Mouse (Mus musculus): ENCODE measurements around the gene Ube2d2b. TPM values are rescaled to one million over a fixed set of nuclear protein-coding genes. Genes with fewer than 3 reads are reported as not detected.

The Ube2d2b gene
- total RNA-seq (2015; ENCODE audit: low replicate concordance) (not detected in 2 replicates), total RNA-seq (2017; ENCODE audit: low replicate concordance) (1.0 TPM in 1 of 2 replicates, not detected in the other)

GRCm38 (mm10) chr5:107829998-107830560 lies at the start of gene Ube2d2b:
Ube2d2b (plus strand) TSS chr5:107830099.
- no peak for ATAC-seq (replicated peaks; ENCODE audit: low FRiP score, poor library complexity, severe bottlenecking)

DNA sequence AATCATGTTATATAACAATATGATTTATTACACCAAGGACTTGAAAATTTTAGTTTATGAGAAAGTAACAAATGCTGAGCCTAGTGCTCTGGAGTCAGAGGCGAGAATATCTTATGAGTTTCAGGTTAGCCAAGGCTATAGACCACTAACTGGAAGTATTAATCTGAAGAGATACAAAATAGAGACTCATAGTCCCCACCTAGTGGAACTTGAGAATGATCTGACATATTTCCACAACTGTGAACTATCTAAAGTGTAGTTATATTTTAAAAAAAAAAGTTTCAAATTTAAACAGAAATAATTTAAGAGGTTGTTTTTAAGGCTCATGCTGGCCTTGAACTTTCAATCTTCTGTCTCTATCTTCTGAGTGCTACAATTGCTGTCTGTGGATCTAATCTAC lies 47.5 kb upstream of the Ube2d2b start:
- ATAC-seq (replicated peaks; ENCODE audit: low FRiP score, poor library complexity, severe bottlenecking): no peak

- ATAC-seq (replicated peaks; ENCODE audit: low FRiP score, poor library complexity, severe bottlenecking): no peak
These were observed 42.0 kb upstream of the Ube2d2b start for GRCm38 (mm10) chr5:107787682-107788443.

DNA sequence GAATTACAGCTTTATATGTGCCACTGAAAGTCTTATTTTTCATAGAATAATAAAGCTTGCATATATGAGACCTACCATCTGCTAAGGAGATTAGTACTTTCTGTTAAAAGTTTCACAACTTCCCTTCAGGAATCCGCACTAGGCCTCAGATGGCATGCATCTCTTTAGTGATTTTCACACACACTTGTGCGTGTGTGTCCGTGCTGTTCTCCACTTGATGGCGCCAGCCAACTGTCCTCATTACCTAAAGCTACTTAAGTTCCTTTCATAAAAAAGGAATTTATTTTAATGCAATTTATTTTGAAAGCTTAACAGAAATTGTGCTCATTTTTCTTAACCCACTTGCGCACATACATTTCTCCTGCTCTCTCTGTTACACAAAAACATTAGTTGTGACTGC lies 40.4 kb upstream of the Ube2d2b start:
- ATAC-seq (replicated peaks; ENCODE audit: low FRiP score, poor library complexity, severe bottlenecking): no peak

DNA sequence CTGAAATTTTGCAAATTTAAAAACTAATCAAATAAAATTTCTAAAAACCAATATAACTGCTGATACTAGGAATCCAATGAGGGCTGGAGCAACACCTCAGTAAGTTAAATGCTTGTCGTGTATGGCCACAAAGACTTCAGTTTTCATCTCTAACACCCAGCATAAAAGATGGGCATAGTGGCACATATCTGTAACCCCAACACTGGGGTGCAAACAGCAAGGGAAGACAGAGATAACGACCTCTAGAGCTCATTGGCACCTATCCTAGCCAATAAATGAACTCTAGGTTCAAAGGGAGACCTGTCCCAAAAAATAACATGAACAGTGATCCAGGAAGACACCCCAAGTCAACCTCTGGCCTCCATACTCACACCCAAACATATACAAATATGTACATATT lies 37.9 kb upstream of the Ube2d2b start:
- peak; percentile 70 for ATAC-seq (replicated peaks; ENCODE audit: low FRiP score, poor library complexity, severe bottlenecking)

GRCm38 (mm10) chr5:107792516-107792915 lies 37.4 kb upstream of the Ube2d2b start:
- no peak for ATAC-seq (replicated peaks; ENCODE audit: low FRiP score, poor library complexity, severe bottlenecking)

DNA sequence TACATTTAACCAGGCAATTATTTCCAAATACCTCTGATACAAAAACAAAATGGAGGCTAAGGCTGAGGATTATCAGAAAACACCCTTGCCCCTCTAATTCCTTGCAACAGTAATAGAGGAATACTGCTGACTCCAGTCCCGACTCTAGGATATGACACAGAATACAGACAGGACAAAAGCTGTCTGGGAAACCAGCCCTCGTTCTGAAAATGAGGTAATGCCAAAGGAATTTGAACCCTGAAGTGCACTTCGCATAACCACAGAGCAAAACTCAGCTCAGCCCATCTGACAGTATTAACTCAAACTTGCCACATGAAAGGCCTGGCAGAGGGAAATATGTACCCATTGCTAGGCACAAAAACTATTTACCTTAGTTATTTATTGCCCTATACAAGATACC lies 36.6 kb upstream of the Ube2d2b start:
- no peak for ATAC-seq (replicated peaks; ENCODE audit: low FRiP score, poor library complexity, severe bottlenecking)

GRCm38 (mm10) chr5:107793927-107794326 lies 36.0 kb upstream of the Ube2d2b start:
- no peak for ATAC-seq (replicated peaks; ENCODE audit: low FRiP score, poor library complexity, severe bottlenecking)

GRCm38 (mm10) chr5:107798290-107798689 lies 31.6 kb upstream of the Ube2d2b start:
- ATAC-seq (replicated peaks; ENCODE audit: low FRiP score, poor library complexity, severe bottlenecking): no peak

GRCm38 (mm10) chr5:107801234-107801633 lies 28.7 kb upstream of the Ube2d2b start:
- no peak for ATAC-seq (replicated peaks; ENCODE audit: low FRiP score, poor library complexity, severe bottlenecking)

GRCm38 (mm10) chr5:107802621-107803020 lies 27.3 kb upstream of the Ube2d2b start:
- no peak for ATAC-seq (replicated peaks; ENCODE audit: low FRiP score, poor library complexity, severe bottlenecking)

DNA sequence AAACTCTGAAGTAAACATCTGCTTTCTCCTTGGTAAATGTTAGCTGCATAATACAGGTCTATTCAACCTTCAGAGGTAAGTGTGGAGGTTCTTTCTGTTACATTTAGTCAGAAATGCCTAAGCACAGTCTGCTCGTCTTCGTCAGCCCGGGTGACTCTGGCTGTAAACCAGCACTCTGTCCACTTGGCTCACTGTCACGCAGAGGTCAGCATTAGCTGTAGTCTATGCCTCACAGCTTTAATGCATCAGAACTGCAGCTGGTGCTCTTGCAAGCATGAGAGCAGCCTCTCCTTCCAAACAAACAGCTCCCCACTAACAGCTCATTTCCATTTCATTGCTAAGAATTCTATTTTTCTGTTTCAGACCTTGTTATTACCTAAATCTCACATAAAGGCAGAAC lies 22.4 kb upstream of the Ube2d2b start:
- ATAC-seq (replicated peaks; ENCODE audit: low FRiP score, poor library complexity, severe bottlenecking): no peak

DNA sequence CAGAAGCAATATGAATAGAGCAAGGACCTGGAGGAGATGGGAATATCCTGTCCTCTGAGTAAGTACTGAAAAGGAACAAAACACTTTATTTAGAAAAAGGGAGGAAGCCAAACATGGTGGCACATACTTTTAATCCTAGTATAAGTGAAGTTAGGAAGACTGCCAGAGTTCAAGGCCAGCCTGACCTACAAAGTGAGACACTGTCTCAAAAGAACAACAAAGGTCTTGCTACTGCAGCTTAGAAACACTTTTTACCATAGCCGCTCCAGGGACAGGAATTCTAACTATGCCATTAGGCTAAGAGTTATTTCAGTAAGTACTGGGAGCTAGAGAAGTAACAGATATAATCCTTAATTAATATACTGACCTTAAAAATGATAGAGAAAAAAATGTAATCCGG lies 15.2 kb upstream of the Ube2d2b start:
- no peak for ATAC-seq (replicated peaks; ENCODE audit: low FRiP score, poor library complexity, severe bottlenecking)

DNA sequence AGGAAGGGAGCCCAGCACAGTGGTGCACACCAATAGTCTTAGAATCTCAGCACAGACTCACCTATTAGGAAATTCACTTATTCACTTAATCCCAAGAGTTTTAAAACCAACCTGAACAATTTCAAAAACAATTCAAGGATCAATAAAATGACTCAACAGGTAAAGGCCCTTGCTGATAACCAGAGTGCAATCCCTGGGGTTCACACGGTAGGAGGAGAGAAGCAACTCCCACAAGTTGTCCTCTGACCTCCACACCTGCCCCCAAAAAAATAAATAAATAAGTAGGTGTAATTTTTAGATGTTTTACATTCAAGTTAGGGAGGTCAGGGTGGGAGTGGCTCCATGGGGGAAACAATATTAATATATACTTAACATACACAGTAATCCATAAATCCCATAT lies 7.4 kb upstream of the Ube2d2b start:
- ATAC-seq (replicated peaks; ENCODE audit: low FRiP score, poor library complexity, severe bottlenecking): no peak

GRCm38 (mm10) chr5:107831351-107831750 lies 1.5 kb downstream of the Ube2d2b start:
- no peak for ATAC-seq (replicated peaks; ENCODE audit: low FRiP score, poor library complexity, severe bottlenecking)

DNA sequence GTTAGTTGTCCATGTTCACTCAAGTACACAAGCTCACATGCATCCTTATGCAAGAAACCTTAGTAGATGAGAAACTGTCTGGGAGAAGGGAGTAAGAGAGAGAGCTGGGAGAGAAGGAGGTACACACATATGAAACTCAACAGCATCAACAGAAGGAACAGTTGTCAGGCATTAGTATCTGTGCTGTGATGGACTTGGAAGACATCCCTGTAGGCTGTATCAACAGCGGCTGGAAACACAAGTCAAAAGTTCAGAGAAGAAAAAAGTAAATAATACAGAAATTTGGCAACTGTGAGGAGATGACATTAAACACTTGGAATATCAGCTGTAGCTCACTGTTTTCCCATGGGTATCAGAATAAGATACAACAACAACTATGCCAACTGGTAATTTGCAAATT lies 4.4 kb downstream of the Ube2d2b start:
- ATAC-seq (replicated peaks; ENCODE audit: low FRiP score, poor library complexity, severe bottlenecking): no peak

GRCm38 (mm10) chr5:107838891-107839644 lies 9.2 kb downstream of the Ube2d2b start:
- ATAC-seq (replicated peaks; ENCODE audit: low FRiP score, poor library complexity, severe bottlenecking): peak; percentile 47; the same call in 1 of the 2 replicates

DNA sequence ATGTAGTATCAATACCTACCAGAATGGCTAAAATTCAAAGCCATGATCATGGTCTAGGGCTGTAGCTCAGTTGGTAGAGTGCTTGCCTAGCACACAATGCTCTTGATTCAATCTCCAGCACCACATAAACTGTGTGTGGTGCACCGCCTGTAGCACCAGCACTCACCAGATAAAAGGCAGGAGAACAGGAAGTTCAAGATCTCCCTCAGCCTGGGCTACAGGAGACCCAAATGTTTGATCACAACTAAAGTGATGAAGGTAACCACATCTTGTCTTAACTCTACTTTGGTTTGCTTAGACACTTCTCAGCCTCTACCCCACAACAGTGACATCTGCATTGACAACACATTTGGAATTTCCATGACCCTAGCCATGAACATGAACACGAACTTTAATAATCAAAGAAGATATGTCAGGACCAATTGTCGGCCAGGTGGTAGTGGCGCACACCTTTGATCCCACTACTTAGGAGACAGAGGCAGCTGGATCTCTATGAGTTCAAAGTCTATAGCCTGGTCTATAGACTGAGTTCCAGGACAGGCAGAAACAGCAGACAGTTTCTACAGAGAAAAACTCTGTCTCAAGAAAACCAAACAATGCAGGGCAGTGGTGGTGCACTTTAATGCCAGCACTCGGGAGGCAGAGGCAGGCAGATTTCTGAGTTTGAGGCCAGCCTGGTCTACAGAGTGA lies 10.8 kb downstream of the Ube2d2b start:
- no peak for ATAC-seq (replicated peaks; ENCODE audit: low FRiP score, poor library complexity, severe bottlenecking)

DNA sequence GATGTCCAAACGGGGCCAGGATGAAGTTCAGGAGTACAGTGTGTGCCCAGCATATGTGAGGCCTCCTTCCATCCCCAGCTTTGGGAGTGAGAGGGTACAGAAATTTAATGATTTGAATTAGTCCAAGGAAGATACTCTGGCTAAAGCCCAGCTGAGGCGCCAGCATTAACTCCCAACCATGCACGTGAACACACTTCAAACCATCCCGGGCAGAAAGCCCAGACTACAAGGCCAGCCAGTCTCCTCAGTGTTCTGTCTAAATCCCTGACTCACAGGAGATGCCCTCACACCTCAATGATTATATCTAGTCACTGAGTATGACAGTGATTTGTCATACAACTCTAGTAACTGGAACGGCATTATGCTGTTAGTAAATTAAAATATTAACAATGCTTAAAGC lies 17.4 kb downstream of the Ube2d2b start:
- ATAC-seq (replicated peaks; ENCODE audit: low FRiP score, poor library complexity, severe bottlenecking): no peak

- ATAC-seq (replicated peaks; ENCODE audit: low FRiP score, poor library complexity, severe bottlenecking): no peak
These were observed 17.9 kb downstream of the Ube2d2b start for GRCm38 (mm10) chr5:107847817-107848216.
